In genomic region chr9:95405511-95405945, GRCm38 (mm10) we compare ENCODE assay signal across 9 mouse cellular contexts. TPM values are rescaled to one million over a fixed set of nuclear protein-coding genes. Genes with fewer than 3 reads are reported as not detected.
DNase-seq lines count a peak whose midpoint lies in the region; ATAC-seq and TF ChIP-seq lines count a peak whose summit lies in the region.
"Had no signal": no experiment of that assay in that cellular context is flagged by ENCODE, and none has a peak within 500 bp of the region (broad histone marks: within the 10 kb centered on the region; RNA-seq: fewer than 3 reads in every experiment).

No protein-coding gene starts in this region.

- no peak for TF ChIP-seq POLR2A in brain, embryonic 14.5 days (IDR thresholded peaks at IDR 0.05; ENCODE audit: borderline replicate concordance, extremely low read depth, insufficient read depth, insufficient read length, poor library complexity, severe bottlenecking)
- no peak for TF ChIP-seq POLR2A in thymus, adult 2 months (IDR thresholded peaks at IDR 0.05; ENCODE audit: control insufficient read depth, extremely low read depth, insufficient read depth, low read length, poor library complexity)

- DNase-seq in 3T3-L1 (ENCODE audit: low read depth, low spot score): peak; percentile 32
- peak; percentile 88 for DNase-seq in brain, embryonic 14.5 days (ENCODE audit: low read depth)
- DNase-seq in heart, postnatal 25 days (ENCODE audit: low spot score): peak; percentile 33
- DNase-seq in layer of hippocampus, adult 11-12 months (ENCODE audit: low spot score): peak; percentile 89
- peak; percentile 86 for DNase-seq in thymus, adult 2 months

- no peaks in the 10 kb centered on the region for H3K36me3 ChIP-seq in forebrain, embryonic 16.5 days (ENCODE audit: control insufficient read depth, insufficient read depth)
- no peaks in the 10 kb centered on the region for H3K36me3 ChIP-seq in liver, embryonic 15.5 days (replicated peaks)
- no peaks in the 10 kb centered on the region for H3K36me3 ChIP-seq in neural tube, embryonic 14.5 days (ENCODE audit: control insufficient read depth, insufficient read depth, low read length)
- H3K36me3 ChIP-seq in thymus, adult 2 months (ENCODE audit: control insufficient read depth, insufficient read depth, low read length): no peaks in the 10 kb centered on the region

- H3K27me3 ChIP-seq in forebrain, embryonic 16.5 days (replicated peaks; ENCODE audit: control insufficient read depth, insufficient read depth, low read length): no peaks in the 10 kb centered on the region
- peaks cover 72% of the 10 kb centered on the region for H3K27me3 ChIP-seq in liver, embryonic 15.5 days
- H3K27me3 ChIP-seq in neural tube, embryonic 14.5 days (ENCODE audit: control insufficient read depth, insufficient read depth, low read length): no peaks in the 10 kb centered on the region
- peaks cover 12% of the 10 kb centered on the region for H3K27me3 ChIP-seq in thymus, adult 2 months (ENCODE audit: control insufficient read depth, insufficient read depth, low read length)

- peak; percentile 38 for ATAC-seq in forebrain, embryonic 16.5 days
- ATAC-seq in liver, embryonic 15.5 days (ENCODE audit: insufficient read depth): no peak
- peak; percentile 32 for ATAC-seq in neural tube, embryonic 14.5 days (ENCODE audit: low read depth)

- H3K4me3 ChIP-seq in forebrain, embryonic 16.5 days (replicated peaks; ENCODE audit: low read length): peak overlapping the region; percentile 88
- H3K4me3 ChIP-seq in liver, embryonic 15.5 days (replicated peaks): peak overlapping the region; percentile 47
- peak overlapping the region; percentile 65 for H3K4me3 ChIP-seq in neural tube, embryonic 14.5 days (ENCODE audit: low read depth, low read length)
- H3K4me3 ChIP-seq in thymus, adult 2 months (ENCODE audit: control insufficient read depth, insufficient read depth, low read length): peak overlapping the region; percentile 27

- TF ChIP-seq CTCF in brain, embryonic 14.5 days (IDR thresholded peaks at IDR 0.05; ENCODE audit: borderline replicate concordance, extremely low read depth, insufficient read depth, insufficient read length): peak; percentile 61
- no peak; the same call in 1 of the 2 replicates for TF ChIP-seq CTCF in thymus, adult 2 months (IDR thresholded peaks at IDR 0.05; ENCODE audit: borderline replicate concordance, control insufficient read depth, extremely low read depth, insufficient read depth, low read length, poor library complexity)

- peak overlapping the region; percentile 89 for H3K27ac ChIP-seq in forebrain, embryonic 16.5 days (ENCODE audit: low read length)
- H3K27ac ChIP-seq in liver, embryonic 15.5 days (replicated peaks): no peak overlapping the region
- no peak overlapping the region; the same call in 1 of the 2 replicates for H3K27ac ChIP-seq in neural tube, embryonic 14.5 days (ENCODE audit: low read depth, low read length)
- no peak overlapping the region for H3K27ac ChIP-seq in thymus, adult 2 months (ENCODE audit: control insufficient read depth, insufficient read depth, low read length)

- intact Hi-C loops in heart, postnatal 25 days (cut with DNase I): loop anchor here (5.0 kb wide), 2 partner anchors 218 to 668 kb away; no protein-coding TSS in a partner anchor

- WGBS in forebrain, embryonic 16.5 days: 1% methylated on average over 27 of the region's 30 CpGs
- WGBS in liver, embryonic 15.5 days (ENCODE audit: insufficient replicate concordance): under 1% methylated on average over 30 of the region's 30 CpGs
- WGBS in neural tube, embryonic 14.5 days: 2% methylated on average over 29 of the region's 30 CpGs
- WGBS in thymus, adult 2 months: 2% methylated on average over 30 of the region's 30 CpGs

- peak overlapping the region; percentile 91 for H3K4me2 ChIP-seq in forebrain, embryonic 16.5 days (ENCODE audit: low read length)
- peak overlapping the region; percentile 68 for H3K4me2 ChIP-seq in liver, embryonic 15.5 days
- H3K4me2 ChIP-seq in neural tube, embryonic 14.5 days (ENCODE audit: low read depth, low read length): peak overlapping the region; percentile 96

- no peaks in the 10 kb centered on the region for H3K9me3 ChIP-seq in forebrain, embryonic 16.5 days (ENCODE audit: control insufficient read depth, low read length)
- no peaks in the 10 kb centered on the region for H3K9me3 ChIP-seq in liver, embryonic 15.5 days (replicated peaks)
- H3K9me3 ChIP-seq in neural tube, embryonic 14.5 days (ENCODE audit: control insufficient read depth, low read length): no peaks in the 10 kb centered on the region

- H3K4me1 ChIP-seq in forebrain, embryonic 16.5 days (replicated peaks; ENCODE audit: control insufficient read depth, insufficient read depth, low read length): peaks cover 24% of the 10 kb centered on the region
- H3K4me1 ChIP-seq in liver, embryonic 15.5 days (replicated peaks): peaks cover 6% of the 10 kb centered on the region
- peaks cover 9% of the 10 kb centered on the region for H3K4me1 ChIP-seq in neural tube, embryonic 14.5 days (ENCODE audit: control insufficient read depth, insufficient read depth, low read length)
- H3K4me1 ChIP-seq in thymus, adult 2 months (replicated peaks; ENCODE audit: control insufficient read depth, insufficient read depth, low read length): peaks cover 23% of the 10 kb centered on the region

- peak overlapping the region; percentile 87 for H3K9ac ChIP-seq in forebrain, embryonic 16.5 days (replicated peaks; ENCODE audit: low read depth, low read length)
- no peak overlapping the region for H3K9ac ChIP-seq in liver, embryonic 15.5 days
- peak overlapping the region; percentile 78 for H3K9ac ChIP-seq in neural tube, embryonic 14.5 days (replicated peaks; ENCODE audit: low read depth, low read length)

RNA-seq across cellular contexts. Expression of gene Chst2, which starts 1.0 kb away (rescaled TPM):
- polyA plus RNA-seq in brain, embryonic 14.5 days (2012; rRNA removed): 6.1 and 15.0 TPM in 2 replicates
- polyA plus RNA-seq in forebrain, embryonic 16.5 days (2015; fragmentation: Nextera tagmentation; extraction: Ambion mirVana): 10.9 and 13.6 TPM in 2 replicates
- total RNA-seq in heart, postnatal 25 days (2021): 1 to 10 TPM; 1.4 TPM
- 0.25 and 0.31 TPM in 2 replicates for polyA plus RNA-seq in liver, embryonic 15.5 days (2015; fragmentation: Nextera tagmentation; extraction: Ambion mirVana)
- polyA plus RNA-seq in neural tube, embryonic 14.5 days (2014; fragmentation: Nextera tagmentation; extraction: Ambion mirVana): 16.1 and 17.4 TPM in 2 replicates
- polyA plus RNA-seq in thymus, adult 2 months (2012; rRNA removed): 2.5 and 3.4 TPM in 2 replicates
- total RNA-seq: MEL had no signal

Comparison
In these comparisons a context has a peak if more than half of its experiments do, and no peak if none do; other contexts are left out.
1. DNase-seq: peak in every context shown above with its lines; median percentile 89 in layer of hippocampus, adult 11-12 months; 88 in brain, embryonic 14.5 days; 86 in thymus, adult 2 months; 33 in heart, postnatal 25 days; 32 in 3T3-L1.
2. H3K4me3 ChIP-seq: peak in every context shown above with its lines; median percentile 88 in forebrain, embryonic 16.5 days; 65 in neural tube, embryonic 14.5 days; 47 in liver, embryonic 15.5 days; 27 in thymus, adult 2 months.